Mouse (Mus musculus) brain, embryonic 14.5 days (tissue): ENCODE measurements around the gene Wdr62.
A peak's percentile ranks its signal among the peaks of the same experiment; 100 is the strongest.

Experiments used
- CTCF ChIP-seq: fragments of 200-500 bp; IDR thresholded peaks from 2 replicates; pipeline ENCODE4 v1.5.1; 2012; ENCODE audit warnings: inconsistent platforms, mild to moderate bottlenecking, moderate library complexity, borderline replicate concordance; ENCODE audit not compliant: insufficient read depth, insufficient read length; ENCODE audit errors: extremely low read depth
- POLR2A ChIP-seq: fragments of 200-500 bp; IDR thresholded peaks from 2 replicates; pipeline ENCODE4 v1.6.1; 2012; ENCODE audit warnings: mild to moderate bottlenecking, inconsistent platforms, borderline replicate concordance; ENCODE audit not compliant: poor library complexity, insufficient read depth, insufficient read length, severe bottlenecking; ENCODE audit errors: extremely low read depth

DNA sequence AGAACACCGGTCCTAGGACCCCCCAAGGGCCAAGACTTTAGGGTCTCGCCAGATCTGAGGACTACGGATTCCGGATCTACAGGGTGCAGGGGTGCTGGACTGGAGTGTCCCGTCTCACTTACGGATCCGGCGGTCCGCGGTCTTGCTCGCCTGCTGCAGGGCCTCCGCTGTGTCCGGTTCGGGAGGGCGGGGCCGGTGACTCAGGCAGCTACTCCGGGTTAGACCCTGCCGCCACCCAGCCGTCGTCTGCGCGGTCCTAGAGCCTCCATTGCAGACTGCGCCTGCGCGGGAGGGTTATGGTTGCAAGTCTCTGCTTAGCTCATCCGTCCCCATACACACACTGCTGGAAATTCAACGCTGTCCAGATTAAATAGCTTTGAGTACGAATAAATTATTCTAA lies 85.3 kb downstream of the Wdr62 start:
- TF ChIP-seq POLR2A (peak; percentile 53; the same call in 1 of the 2 replicates), CTCF (no peak)
